Mouse (Mus musculus): ENCODE results near the gene Rhbdf1. TPM values are rescaled to one million over a fixed set of nuclear protein-coding genes. Genes with fewer than 3 reads are reported as not detected.
A peak's percentile ranks its signal among the peaks of the same experiment; 100 is the strongest.

The Rhbdf1 gene
- polyA plus RNA-seq, 1 experiment from 2014 or later = 28.2 TPM

DNA sequence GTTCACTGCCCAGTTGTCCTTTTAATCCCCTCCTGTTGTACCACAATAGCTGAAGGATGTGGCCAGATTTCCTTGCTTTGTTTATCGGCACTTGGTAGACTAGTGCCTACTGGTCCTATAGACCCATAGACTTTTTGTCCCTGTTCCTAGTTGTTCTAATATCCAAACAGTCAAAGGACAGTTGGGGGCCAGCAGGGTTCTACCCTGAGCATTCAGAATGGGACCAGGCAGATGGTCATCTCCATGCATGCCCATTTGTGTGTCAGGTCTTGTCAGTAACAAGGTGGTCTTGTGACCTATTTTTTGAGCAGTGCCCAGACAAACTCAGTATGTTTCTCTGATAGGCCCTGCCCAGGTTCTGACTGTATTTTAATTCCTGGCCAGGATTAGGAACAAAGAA, 4.9 kb upstream of the Rhbdf1 start:
- H3K9ac ChIP-seq (ENCODE audit: low read depth, low read length) = peak overlapping the region; percentile 83
- peak overlapping the region; percentile 62 for H3K4me3 ChIP-seq (ENCODE audit: low read depth, low read length)
- WGBS (ENCODE audit: insufficient replicate concordance) = 56% methylated on average over 1 of the region's 1 CpGs
- peaks cover 7% of the 10 kb centered on the region; the same call in 1 of the 2 replicates for H3K36me3 ChIP-seq (ENCODE audit: control insufficient read depth, insufficient read depth, low read length)
- ATAC-seq (replicated peaks; ENCODE audit: insufficient number of reproducible peaks, low FRiP score, low TSS enrichment) = no peak
- H3K4me1 ChIP-seq (ENCODE audit: control insufficient read depth, insufficient read depth, low read length) = peaks cover 31% of the 10 kb centered on the region
- peak overlapping the region; percentile 68 for H3K4me2 ChIP-seq
- no peaks in the 10 kb centered on the region for H3K9me3 ChIP-seq (replicated peaks; ENCODE audit: control insufficient read depth, low read length)
- H3K27ac ChIP-seq (ENCODE audit: low read depth, low read length) = peak overlapping the region; percentile 68
- H3K27me3 ChIP-seq (ENCODE audit: control insufficient read depth, insufficient read depth, low read length) = no peaks in the 10 kb centered on the region

DNA sequence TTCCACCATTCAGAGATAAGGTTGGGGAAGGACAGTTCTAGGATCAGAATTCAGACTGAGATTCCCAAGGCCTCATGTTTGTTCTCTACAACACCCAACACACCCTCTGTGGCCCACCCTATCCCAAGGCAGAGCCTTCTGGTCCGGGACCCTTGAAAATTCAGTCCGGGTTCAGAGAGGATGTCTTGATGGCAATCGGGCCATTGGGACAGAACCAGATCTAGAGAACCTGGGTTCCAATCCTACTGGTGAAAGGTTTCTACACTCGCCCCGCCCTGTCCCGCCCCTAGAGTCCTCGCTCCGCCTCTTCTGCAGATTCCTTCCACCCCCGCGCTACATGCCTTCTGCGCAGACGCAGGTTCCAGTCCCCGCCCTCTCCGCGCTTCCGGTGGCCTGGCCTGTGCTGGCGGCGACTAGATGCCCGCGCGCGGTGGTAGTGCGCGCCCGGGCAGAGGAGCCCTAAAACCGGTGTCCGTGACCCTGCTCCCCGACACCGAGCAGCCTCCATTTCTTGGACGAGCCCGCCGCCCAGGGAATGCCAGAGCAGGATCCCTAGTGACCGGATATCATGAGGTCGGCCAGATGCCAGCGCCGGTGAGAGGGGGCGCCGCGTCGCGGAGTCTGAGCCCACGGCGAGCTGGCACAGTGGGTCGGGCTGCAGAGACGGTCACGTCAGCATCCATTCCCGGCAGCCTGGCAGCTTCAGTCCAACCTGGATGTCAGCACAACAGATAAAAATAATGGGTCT, 4.2 kb upstream of the Rhbdf1 start, which contains the start of gene Mpg:
TSS of gene Mpg (plus strand) at position 382 of the 748 bp plus-strand sequence.
- Histone ChIP-seq H3K36me3 (ENCODE audit: control insufficient read depth, insufficient read depth, low read length) (peaks cover under 1% of the 10 kb centered on the region; the same call in 1 of the 2 replicates), H3K27me3 (ENCODE audit: control insufficient read depth, insufficient read depth, low read length) (no peaks in the 10 kb centered on the region), H3K4me2 (peak within 1 kb of the TSS; percentile 68), H3K4me1 (ENCODE audit: control insufficient read depth, insufficient read depth, low read length) (peaks cover 31% of the 10 kb centered on the region), H3K4me3 (ENCODE audit: low read depth, low read length) (peak within 1 kb of the TSS; percentile 62), H3K9ac (ENCODE audit: low read depth, low read length) (peak within 1 kb of the TSS; percentile 83), H3K9me3 (replicated peaks; ENCODE audit: control insufficient read depth, low read length) (no peaks in the 10 kb centered on the region), H3K27ac (ENCODE audit: low read depth, low read length) (peak within 1 kb of the TSS; percentile 83)
- ATAC-seq (replicated peaks; ENCODE audit: insufficient number of reproducible peaks, low FRiP score, low TSS enrichment) = peak; percentile 77
- 2% methylated on average over 47 of the region's 47 CpGs for WGBS (ENCODE audit: insufficient replicate concordance)

DNA sequence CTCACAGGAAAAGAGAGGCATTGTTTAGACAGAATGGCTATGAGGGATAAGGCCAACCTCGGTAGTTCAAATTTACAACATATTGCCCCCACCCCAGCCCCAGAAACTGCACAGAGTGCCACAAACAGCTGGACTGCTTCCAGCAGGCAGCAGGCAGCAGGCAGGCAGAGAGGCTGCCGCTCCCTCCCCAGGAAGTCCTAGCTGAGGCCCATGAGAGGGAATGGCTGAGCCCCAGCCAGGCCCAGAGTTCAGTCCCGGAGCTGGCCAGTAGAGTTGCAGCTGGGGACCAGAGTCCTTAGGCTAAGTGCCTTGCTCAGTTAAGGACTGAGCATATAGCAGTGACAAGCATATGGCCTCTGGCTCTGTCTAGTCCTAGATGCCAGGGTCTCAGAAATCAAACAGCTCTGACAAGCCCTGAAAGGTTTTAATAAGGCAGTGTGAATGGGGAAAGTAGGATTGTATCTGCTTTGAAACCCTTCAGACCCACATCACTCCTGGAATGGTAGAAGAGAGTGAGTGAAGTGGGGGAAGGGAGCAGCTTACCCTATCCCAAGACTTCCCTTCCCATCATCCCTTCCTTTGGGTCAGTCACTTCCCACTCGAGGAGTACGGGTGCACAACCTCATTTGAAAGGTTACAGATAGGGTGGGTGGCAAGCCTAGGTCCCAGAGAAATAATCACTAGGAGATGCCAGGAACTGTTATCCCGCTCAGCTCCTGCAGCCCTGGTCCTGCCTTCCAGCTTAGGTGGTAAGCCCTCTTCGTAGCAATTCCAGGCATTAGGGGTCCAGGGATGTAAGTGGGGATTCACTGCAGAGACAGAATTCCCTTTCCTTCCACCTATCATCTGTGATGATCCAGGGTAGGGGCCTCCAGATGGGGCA, 3.4 kb upstream of the Rhbdf1 start:
- no peaks in the 10 kb centered on the region for H3K9me3 ChIP-seq (replicated peaks; ENCODE audit: control insufficient read depth, low read length)
- no peak for ATAC-seq (replicated peaks; ENCODE audit: insufficient number of reproducible peaks, low FRiP score, low TSS enrichment)
- no peak overlapping the region for H3K4me3 ChIP-seq (ENCODE audit: low read depth, low read length)
- H3K9ac ChIP-seq (ENCODE audit: low read depth, low read length) = peak overlapping the region; percentile 44; the same call in 1 of the 2 replicates
- 54% methylated on average over 7 of the region's 7 CpGs for WGBS (ENCODE audit: insufficient replicate concordance)
- peak overlapping the region; percentile 68; the same call in 1 of the 2 replicates for H3K4me2 ChIP-seq
- peak overlapping the region; percentile 83 for H3K27ac ChIP-seq (ENCODE audit: low read depth, low read length)
- peaks cover 37% of the 10 kb centered on the region for H3K4me1 ChIP-seq (ENCODE audit: control insufficient read depth, insufficient read depth, low read length)
- no peaks in the 10 kb centered on the region for H3K27me3 ChIP-seq (ENCODE audit: control insufficient read depth, insufficient read depth, low read length)
- no peaks in the 10 kb centered on the region for H3K36me3 ChIP-seq (ENCODE audit: control insufficient read depth, insufficient read depth, low read length)

DNA sequence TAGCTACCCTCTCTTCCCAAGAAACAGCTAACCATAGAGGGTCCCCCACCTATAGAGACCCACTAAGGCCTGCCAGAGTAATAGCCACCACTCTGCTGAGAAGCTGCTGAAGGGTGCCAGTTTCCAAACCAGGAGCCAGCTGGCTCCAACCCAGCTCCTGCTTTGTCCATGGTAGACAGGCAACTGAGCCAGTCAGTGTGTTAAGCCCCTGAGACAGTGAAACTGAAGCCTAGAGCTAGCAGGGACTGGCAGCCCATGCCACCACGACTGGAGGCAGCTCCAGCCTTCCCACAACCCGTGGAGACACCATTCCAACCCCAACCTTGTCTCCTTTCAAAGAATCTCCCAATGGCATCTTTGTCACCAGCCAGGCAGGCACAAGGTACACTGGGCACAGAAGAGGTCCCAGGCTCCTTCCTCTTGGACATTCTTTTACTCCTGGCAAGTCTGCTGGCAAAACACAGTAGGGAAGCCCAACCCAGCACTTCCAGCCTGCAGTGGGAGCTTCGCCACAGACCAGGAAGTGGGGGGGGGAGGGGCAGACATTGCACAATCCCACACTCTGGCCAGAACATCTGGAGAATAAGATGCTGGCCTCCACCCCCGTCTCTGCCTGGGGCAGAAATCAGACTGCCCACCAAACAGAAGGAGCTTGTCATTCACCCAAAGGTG, 2.5 kb upstream of the Rhbdf1 start:
- H3K9ac ChIP-seq (ENCODE audit: low read depth, low read length) = peak overlapping the region; percentile 44; the same call in 1 of the 2 replicates
- no peak overlapping the region for H3K4me2 ChIP-seq
- H3K27ac ChIP-seq (ENCODE audit: low read depth, low read length) = peak overlapping the region; percentile 83
- H3K9me3 ChIP-seq (replicated peaks; ENCODE audit: control insufficient read depth, low read length) = no peaks in the 10 kb centered on the region
- H3K36me3 ChIP-seq (ENCODE audit: control insufficient read depth, insufficient read depth, low read length) = no peaks in the 10 kb centered on the region
- ATAC-seq (replicated peaks; ENCODE audit: insufficient number of reproducible peaks, low FRiP score, low TSS enrichment) = no peak
- H3K4me3 ChIP-seq (ENCODE audit: low read depth, low read length) = no peak overlapping the region
- H3K27me3 ChIP-seq (ENCODE audit: control insufficient read depth, insufficient read depth, low read length) = no peaks in the 10 kb centered on the region
- 27% methylated on average over 4 of the region's 4 CpGs for WGBS (ENCODE audit: insufficient replicate concordance)
- H3K4me1 ChIP-seq (ENCODE audit: control insufficient read depth, insufficient read depth, low read length) = peaks cover 45% of the 10 kb centered on the region

DNA sequence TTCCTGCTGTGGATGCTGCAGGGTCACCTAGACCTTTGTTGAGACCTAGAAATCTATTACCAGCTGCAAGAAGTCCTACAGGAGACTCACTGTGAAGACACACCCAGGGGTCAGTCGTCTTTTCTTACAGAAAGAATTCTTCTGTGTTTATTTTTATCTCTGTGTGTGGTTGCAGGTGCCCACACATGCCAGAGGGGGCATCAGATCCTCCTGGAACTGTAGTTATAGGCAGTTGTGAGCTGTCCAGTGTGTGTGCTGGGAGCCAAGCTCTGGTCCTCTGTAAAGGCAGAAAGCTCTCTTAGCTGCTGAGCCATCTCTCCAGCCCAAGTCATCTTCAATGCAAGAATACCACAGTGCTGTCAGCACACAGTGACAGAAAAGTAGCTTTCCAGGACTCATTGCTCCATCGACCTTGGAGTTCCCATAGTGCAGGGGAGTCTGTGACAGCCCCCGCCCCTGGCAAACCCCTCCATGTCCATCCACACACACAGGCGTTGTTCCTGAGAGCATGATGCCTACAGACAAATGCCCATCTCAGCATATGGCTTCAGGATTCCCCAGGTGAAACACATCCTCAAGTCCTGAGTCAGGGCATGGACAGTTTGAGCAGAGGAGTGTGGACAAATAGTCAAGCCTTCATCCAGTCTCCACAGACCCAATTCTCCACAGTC, 1.3 kb upstream of the Rhbdf1 start:
- Histone ChIP-seq H3K36me3 (ENCODE audit: control insufficient read depth, insufficient read depth, low read length) (no peaks in the 10 kb centered on the region), H3K27ac (ENCODE audit: low read depth, low read length) (no peak overlapping the region; the same call in 1 of the 2 replicates), H3K4me2 (no peak overlapping the region; the same call in 1 of the 2 replicates), H3K4me3 (ENCODE audit: low read depth, low read length) (no peak overlapping the region), H3K9ac (ENCODE audit: low read depth, low read length) (no peak overlapping the region), H3K4me1 (ENCODE audit: control insufficient read depth, insufficient read depth, low read length) (peaks cover 52% of the 10 kb centered on the region), H3K9me3 (replicated peaks; ENCODE audit: control insufficient read depth, low read length) (no peaks in the 10 kb centered on the region), H3K27me3 (ENCODE audit: control insufficient read depth, insufficient read depth, low read length) (no peaks in the 10 kb centered on the region)
- WGBS (ENCODE audit: insufficient replicate concordance) = 72% methylated on average over 4 of the region's 4 CpGs
- ATAC-seq (replicated peaks; ENCODE audit: insufficient number of reproducible peaks, low FRiP score, low TSS enrichment) = no peak

DNA sequence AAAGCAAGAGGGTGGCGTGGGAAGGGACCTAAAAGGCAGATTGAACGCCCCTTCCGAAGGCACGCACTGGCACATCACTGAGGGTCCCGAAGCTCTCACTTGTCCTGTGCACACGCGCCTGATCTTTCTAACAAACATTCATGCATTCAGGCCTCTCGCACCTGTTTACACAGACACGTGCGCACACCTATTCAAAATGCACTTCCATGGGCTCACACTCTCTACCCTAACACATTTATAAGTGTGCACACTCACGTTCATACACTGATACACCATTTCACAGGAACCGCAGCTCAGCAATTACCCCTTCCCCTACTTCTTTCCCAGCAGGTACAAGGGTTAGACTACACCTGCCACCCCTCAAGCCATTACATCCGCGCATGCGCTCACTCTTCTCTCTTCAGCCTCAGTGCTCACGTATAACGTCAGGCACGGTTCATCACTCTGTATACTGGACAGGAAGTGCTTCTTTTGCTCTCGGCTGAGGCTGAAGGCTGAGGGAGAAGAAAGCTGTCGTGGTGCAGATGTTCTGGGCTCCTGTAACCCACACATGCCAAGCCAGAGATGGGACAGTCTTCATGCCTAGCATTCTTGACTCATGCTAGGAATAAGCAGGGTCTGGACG, 582 bp upstream of the Rhbdf1 start:
- WGBS (ENCODE audit: insufficient replicate concordance) = 9% methylated on average over 21 of the region's 21 CpGs
- peaks cover 52% of the 10 kb centered on the region for H3K4me1 ChIP-seq (ENCODE audit: control insufficient read depth, insufficient read depth, low read length)

DNA sequence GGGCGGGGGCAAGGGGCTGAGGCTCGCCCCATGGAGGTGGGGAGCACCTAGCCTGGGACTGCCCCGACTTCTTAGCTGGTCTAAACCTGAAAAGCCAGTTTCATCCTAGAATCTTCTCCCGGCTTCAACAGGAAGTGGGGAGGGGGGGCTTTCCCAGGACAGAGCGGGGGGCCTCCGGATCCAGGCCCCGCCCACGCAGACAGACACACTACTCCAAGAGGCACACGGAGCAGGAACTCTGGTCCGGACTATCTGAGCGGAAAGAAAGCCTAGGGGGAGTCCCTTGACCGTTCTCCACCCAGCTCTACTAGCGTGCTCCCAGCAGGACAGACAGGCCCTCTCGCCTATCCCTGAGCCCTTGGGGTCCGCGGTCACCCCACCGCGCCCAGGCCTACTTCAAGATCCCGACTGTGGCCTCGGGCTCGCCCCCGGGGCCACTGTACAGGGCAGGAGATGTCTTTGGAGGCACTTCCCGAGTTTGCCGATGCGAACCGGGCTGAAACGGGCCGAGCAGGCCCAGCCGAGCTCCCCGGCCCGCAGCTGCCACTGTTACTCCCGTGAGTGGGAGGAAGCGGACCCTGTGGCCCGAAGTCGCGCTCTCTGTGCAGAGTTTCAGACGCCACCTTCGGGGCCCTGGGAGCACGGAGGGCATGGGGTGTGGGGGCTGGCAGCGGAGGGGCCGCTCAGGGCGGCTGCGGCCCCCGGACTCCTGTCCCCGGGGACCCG, 712 bp downstream of the Rhbdf1 start:
- peak overlapping the region; percentile 95 for H3K27ac ChIP-seq (ENCODE audit: low read depth, low read length)
- WGBS (ENCODE audit: insufficient replicate concordance) = under 1% methylated on average over 38 of the region's 46 CpGs
- no peaks in the 10 kb centered on the region for H3K9me3 ChIP-seq (replicated peaks; ENCODE audit: control insufficient read depth, low read length)
- peak overlapping the region; percentile 97 for H3K4me2 ChIP-seq
- H3K9ac ChIP-seq (ENCODE audit: low read depth, low read length) = peak overlapping the region; percentile 95
- peak; percentile 66 for ATAC-seq (replicated peaks; ENCODE audit: insufficient number of reproducible peaks, low FRiP score, low TSS enrichment)
- no peaks in the 10 kb centered on the region for H3K36me3 ChIP-seq (ENCODE audit: control insufficient read depth, insufficient read depth, low read length)
- H3K4me1 ChIP-seq (ENCODE audit: control insufficient read depth, insufficient read depth, low read length) = peaks cover 46% of the 10 kb centered on the region
- H3K27me3 ChIP-seq (ENCODE audit: control insufficient read depth, insufficient read depth, low read length) = no peaks in the 10 kb centered on the region
- peak overlapping the region; percentile 97 for H3K4me3 ChIP-seq (ENCODE audit: low read depth, low read length)

More for the DNA sequence above, 582 bp upstream of the Rhbdf1 start:
- Histone ChIP-seq H3K27me3 (ENCODE audit: control insufficient read depth, insufficient read depth, low read length) (no peaks in the 10 kb centered on the region), H3K4me3 (ENCODE audit: low read depth, low read length) (peak overlapping the region; percentile 97), H3K9ac (ENCODE audit: low read depth, low read length) (peak overlapping the region; percentile 95; the same call in 1 of the 2 replicates), H3K27ac (ENCODE audit: low read depth, low read length) (peak overlapping the region; percentile 95), H3K4me2 (peak overlapping the region; percentile 97), H3K9me3 (replicated peaks; ENCODE audit: control insufficient read depth, low read length) (no peaks in the 10 kb centered on the region), H3K36me3 (ENCODE audit: control insufficient read depth, insufficient read depth, low read length) (no peaks in the 10 kb centered on the region)
- ATAC-seq (replicated peaks; ENCODE audit: insufficient number of reproducible peaks, low FRiP score, low TSS enrichment) = no peak

Data from heart, embryonic 11.5 days (tissue).